Mouse (Mus musculus): Measurements from ENCODE around the gene St6galnac4.

- TF ChIP-seq POLR2A (IDR thresholded peaks at IDR 0.05; ENCODE audit: low read depth, low read length) (no peak), CTCF (IDR thresholded peaks at IDR 0.05; ENCODE audit: extremely low read depth, insufficient read length, insufficient replicate concordance, low read depth, low read length) (no peak)
These were observed 1.7 kb upstream of the St6galnac4 start for GRCm38 (mm10) chr2:32585149-32585714.
